In genomic region chrX:169319066-169319760, GRCm38 (mm10) we compare ENCODE assay signal across 8 mouse cellular contexts. TPM values are rescaled to one million over a fixed set of nuclear protein-coding genes. Genes with fewer than 3 reads are reported as not detected.
DNase-seq lines count a peak whose midpoint lies in the region; ATAC-seq and TF ChIP-seq lines count a peak whose summit lies in the region.

No protein-coding gene starts in this region.

- H3K4me1 ChIP-seq in lung, embryonic 15.5 days = peaks cover 7% of the 10 kb centered on the region; the same call in 1 of the 2 replicates
- no peaks in the 10 kb centered on the region for H3K4me1 ChIP-seq in hindbrain, postnatal 0 days (ENCODE audit: insufficient read depth, low read length)
- H3K4me1 ChIP-seq in midbrain, embryonic 15.5 days = peaks cover 8% of the 10 kb centered on the region

- no peaks in the 10 kb centered on the region for H3K9me3 ChIP-seq in lung, embryonic 15.5 days
- no peaks in the 10 kb centered on the region for H3K9me3 ChIP-seq in hindbrain, postnatal 0 days (ENCODE audit: low read length)
- no peaks in the 10 kb centered on the region for H3K9me3 ChIP-seq in midbrain, embryonic 15.5 days

- ATAC-seq in lung, embryonic 15.5 days (ENCODE audit: borderline replicate concordance, extremely low read depth, low FRiP score, low TSS enrichment) = no peak
- peak; percentile 27 for ATAC-seq in common myeloid progenitor, adult 5-6 weeks (replicated peaks; ENCODE audit: low read depth, poor library complexity, severe bottlenecking)
- no peak for ATAC-seq in hindbrain, postnatal 0 days
- ATAC-seq in midbrain, embryonic 15.5 days (replicated peaks) = no peak

- 41% methylated on average over 12 of the region's 12 CpGs for WGBS in lung, embryonic 15.5 days
- 61% methylated on average over 12 of the region's 12 CpGs for WGBS in hindbrain, postnatal 0 days
- 62% methylated on average over 12 of the region's 12 CpGs for WGBS in midbrain, embryonic 15.5 days

- no peak for TF ChIP-seq CTCF in hindbrain, postnatal 0 days (IDR thresholded peaks at IDR 0.05; ENCODE audit: low read depth)

- peak overlapping the region; percentile 60; the same call in 1 of the 2 replicates for H3K9ac ChIP-seq in lung, embryonic 15.5 days
- peak overlapping the region; percentile 68 for H3K9ac ChIP-seq in hindbrain, postnatal 0 days (replicated peaks; ENCODE audit: low read length)
- peak overlapping the region; percentile 54 for H3K9ac ChIP-seq in midbrain, embryonic 15.5 days

- no peaks in the 10 kb centered on the region for H3K27me3 ChIP-seq in lung, embryonic 15.5 days
- no peaks in the 10 kb centered on the region for H3K27me3 ChIP-seq in hindbrain, postnatal 0 days (ENCODE audit: insufficient read depth, low read length)
- H3K27me3 ChIP-seq in midbrain, embryonic 15.5 days (replicated peaks) = no peaks in the 10 kb centered on the region; the same call in 1 of the 2 replicates

- no peaks in the 10 kb centered on the region; the same call in 1 of the 2 replicates for H3K36me3 ChIP-seq in lung, embryonic 15.5 days
- no peaks in the 10 kb centered on the region for H3K36me3 ChIP-seq in hindbrain, postnatal 0 days (ENCODE audit: insufficient read depth, low read length)
- no peaks in the 10 kb centered on the region for H3K36me3 ChIP-seq in midbrain, embryonic 15.5 days (replicated peaks)

- H3K27ac ChIP-seq in lung, embryonic 15.5 days = peak overlapping the region; percentile 82; the same call in 1 of the 2 replicates
- no peak overlapping the region for H3K27ac ChIP-seq in hindbrain, postnatal 0 days
- no peak overlapping the region for H3K27ac ChIP-seq in midbrain, embryonic 15.5 days

- H3K4me2 ChIP-seq in lung, embryonic 15.5 days = peak overlapping the region; percentile 54
- peak overlapping the region; percentile 57 for H3K4me2 ChIP-seq in hindbrain, postnatal 0 days (ENCODE audit: low read depth, low read length)
- peak overlapping the region; percentile 53 for H3K4me2 ChIP-seq in midbrain, embryonic 15.5 days

- no peak for DNase-seq in lung, adult 18-20 months
- no peak for DNase-seq in hindbrain, postnatal 0 days (ENCODE audit: low spot score)
- no peak for DNase-seq in gastrocnemius, adult 8-10 months (ENCODE audit: low spot score in 2 of 2)
- no peak for DNase-seq in adrenal gland, postnatal 10 days
- DNase-seq in cerebellum, adult 11-12 months = no peak

- peak overlapping the region; percentile 61 for H3K4me3 ChIP-seq in lung, embryonic 15.5 days
- H3K4me3 ChIP-seq in hindbrain, postnatal 0 days (ENCODE audit: low read length) = peak overlapping the region; percentile 54
- H3K4me3 ChIP-seq in midbrain, embryonic 15.5 days = peak overlapping the region; percentile 65

RNA-seq across cellular contexts. Expression of gene Hccs, which starts 1.0 kb away (rescaled TPM):
- polyA plus RNA-seq in lung, embryonic 15.5 days (2015; fragmentation: Nextera tagmentation; extraction: Ambion mirVana) = 27.3 and 30.0 TPM in 2 replicates
- total RNA-seq in common myeloid progenitor, adult 5-6 weeks (2017) = 35.5 and 35.9 TPM in 2 replicates
- 26.9 and 30.6 TPM in 2 replicates for total RNA-seq in hindbrain, postnatal 0 days (2014; rRNA removed)
- 34.7 and 35.1 TPM in 2 replicates for polyA plus RNA-seq in hindbrain, postnatal 0 days (2015; fragmentation: Nextera tagmentation; extraction: Ambion mirVana)
- 34.5 and 35.6 TPM in 2 replicates for polyA plus RNA-seq in midbrain, embryonic 15.5 days (2015; fragmentation: Nextera tagmentation; extraction: Ambion mirVana)
- 10 to 100 TPM; 21.3 to 30.3 (median 26.8) TPM for total RNA-seq in gastrocnemius, adult 8-10 months (2022)
- 10 to 100 TPM; 41.1 to 43.2 TPM for total RNA-seq in adrenal gland, postnatal 10 days (2021)
